Mouse (Mus musculus) forebrain, embryonic 13.5 days (tissue): ENCODE data around the gene Cuedc1. TPM values are rescaled to one million over a fixed set of nuclear protein-coding genes. Genes with fewer than 3 reads are reported as not detected.
A peak's percentile ranks its signal among the peaks of the same experiment; 100 is the strongest.
"Not testable (repeated sequence)": the region's sequence is repeated elsewhere in the genome, so short reads cannot be mapped to it uniquely, and the experiment has no call there.

Experiments
- ATAC-seq: fragments of 200-750 bp; cut with Nextera tagmentation; 2 replicates; pipeline ENCODE4 v1.8.0; 2017
- H3K27ac ChIP-seq: fragments of 300-500 bp; sonication (generic); 2 replicates; pipeline ENCODE4 v1.5.1; 2015; ENCODE audit warnings: inconsistent platforms, mild to moderate bottlenecking, moderate library complexity
- H3K27me3 ChIP-seq: fragments of 300-500 bp; sonication (generic); 2 replicates; pipeline ENCODE4 v1.6.1; 2015; ENCODE audit warnings: mild to moderate bottlenecking, inconsistent platforms
- H3K36me3 ChIP-seq: fragments of 300-500 bp; sonication (generic); 2 replicates; pipeline ENCODE4 v1.6.1; 2015; ENCODE audit warnings: mild to moderate bottlenecking, inconsistent platforms; ENCODE audit not compliant: poor library complexity, severe bottlenecking
- H3K4me1 ChIP-seq: fragments of 300-500 bp; sonication (generic); 2 replicates; pipeline ENCODE4 v1.6.1; 2015; ENCODE audit warnings: inconsistent platforms
- H3K4me2 ChIP-seq: fragments of 300-500 bp; sonication (generic); 2 replicates; pipeline ENCODE4 v1.6.1; 2015; ENCODE audit warnings: inconsistent platforms, mild to moderate bottlenecking, moderate library complexity
- H3K4me3 ChIP-seq: fragments of 300-500 bp; sonication (generic); 2 replicates; pipeline ENCODE4 v1.5.1; 2015; ENCODE audit warnings: mild to moderate bottlenecking, inconsistent platforms
- H3K9ac ChIP-seq: fragments of 300-500 bp; sonication (generic); 2 replicates; pipeline ENCODE4 v1.6.1; 2015; ENCODE audit warnings: mild to moderate bottlenecking, inconsistent platforms
- H3K9me3 ChIP-seq: fragments of 300-500 bp; sonication (generic); replicated peaks from 2 replicates; pipeline ENCODE4 v1.6.1; 2016; ENCODE audit warnings: inconsistent platforms
- WGBS: fragments of 180-500 bp; shearing (Covaris S2); methylation state at CpG from one replicate; pipeline ENCODE4 v1.1.7; 2015; 5-methylcytosine and 5-hydroxymethylcytosine counted together
- polyA plus RNA-seq: library from polyadenylated mRNA; unstranded; fragments of >200 nt; fragmentation: Nextera tagmentation; extraction: Ambion mirVana; gene quantifications from 2 replicates; pipeline ENCODE4 v1.2.1, GENCODE M21; 2015

The Cuedc1 gene
- polyA plus RNA-seq, 1 experiment from 2014 or later: 37.4 TPM

- Histone ChIP-seq H3K9me3 (no peaks in the 10 kb centered on the region), H3K4me3 (no peak overlapping the region), H3K27me3 (peaks cover 11% of the 10 kb centered on the region), H3K9ac (peak overlapping the region; percentile 60; the same call in 1 of the 2 replicates), H3K4me1 (peaks cover 22% of the 10 kb centered on the region), H3K36me3 (peaks cover 36% of the 10 kb centered on the region), H3K27ac (peak overlapping the region; percentile 54; the same call in 1 of the 2 replicates), H3K4me2 (peak overlapping the region; percentile 49)
- no peak for ATAC-seq
- WGBS: 44% methylated on average over 2 of the region's 2 CpGs
Measured at GRCm38 (mm10) chr11:88186947-88187243, 89.0 kb downstream of the Cuedc1 start.

- H3K27ac ChIP-seq: peak overlapping the region; percentile 54; the same call in 1 of the 2 replicates
- H3K9ac ChIP-seq: peak overlapping the region; percentile 60
- peaks cover 34% of the 10 kb centered on the region for H3K36me3 ChIP-seq
- H3K9me3 ChIP-seq: no peaks in the 10 kb centered on the region
- peak overlapping the region; percentile 12; the same call in 1 of the 2 replicates for H3K4me3 ChIP-seq
- H3K4me1 ChIP-seq: peaks cover 24% of the 10 kb centered on the region
- WGBS: 14% methylated on average over 25 of the region's 25 CpGs
- peak overlapping the region; percentile 49 for H3K4me2 ChIP-seq
- peak; percentile 96 for ATAC-seq
- H3K27me3 ChIP-seq: peaks cover 17% of the 10 kb centered on the region
Measured at GRCm38 (mm10) chr11:88187417-88188133, 89.7 kb downstream of the Cuedc1 start.

- H3K9me3 ChIP-seq: no peaks in the 10 kb centered on the region
- no peak overlapping the region for H3K4me2 ChIP-seq
- H3K4me3 ChIP-seq: no peak overlapping the region
- WGBS: 65% methylated on average over 8 of the region's 8 CpGs
- H3K36me3 ChIP-seq: peaks cover 28% of the 10 kb centered on the region
- no peak overlapping the region for H3K9ac ChIP-seq
- no peak overlapping the region for H3K27ac ChIP-seq
- peaks cover 24% of the 10 kb centered on the region for H3K27me3 ChIP-seq
- no peak for ATAC-seq
- peaks cover 28% of the 10 kb centered on the region for H3K4me1 ChIP-seq
Measured at GRCm38 (mm10) chr11:88188216-88188615, 90.4 kb downstream of the Cuedc1 start.

GRCm38 (mm10) chr11:88188635-88189034 lies 90.8 kb downstream of the Cuedc1 start:
- peaks cover 24% of the 10 kb centered on the region for H3K36me3 ChIP-seq
- no peak overlapping the region for H3K4me2 ChIP-seq
- 94% methylated on average over 7 of the region's 7 CpGs for WGBS
- H3K9ac ChIP-seq: no peak overlapping the region
- peaks cover 33% of the 10 kb centered on the region for H3K4me1 ChIP-seq
- ATAC-seq: no peak
- no peak overlapping the region for H3K4me3 ChIP-seq
- H3K9me3 ChIP-seq: no peaks in the 10 kb centered on the region
- no peak overlapping the region for H3K27ac ChIP-seq
- peaks cover 28% of the 10 kb centered on the region for H3K27me3 ChIP-seq

GRCm38 (mm10) chr11:88192595-88192994 lies 94.7 kb downstream of the Cuedc1 start:
- WGBS: 6% methylated on average over 4 of the region's 4 CpGs

GRCm38 (mm10) chr11:88193098-88193823 lies 95.4 kb downstream of the Cuedc1 start:
- 0 out of 2 replicates have a peak overlapping the region, but pooled peaks have one; percentile 1 for H3K4me3 ChIP-seq
- H3K9ac ChIP-seq: peak overlapping the region; percentile 28
- H3K4me2 ChIP-seq: peak overlapping the region; percentile 30

More at GRCm38 (mm10) chr11:88192595-88192994, 94.7 kb downstream of the Cuedc1 start:
- Histone ChIP-seq H3K4me2 (no peak overlapping the region), H3K27ac (no peak overlapping the region), H3K9ac (no peak overlapping the region), H3K27me3 (peaks cover 41% of the 10 kb centered on the region), H3K9me3 (no peaks in the 10 kb centered on the region), H3K4me3 (no peak overlapping the region), H3K4me1 (peaks cover 28% of the 10 kb centered on the region), H3K36me3 (peaks cover 10% of the 10 kb centered on the region; the same call in 1 of the 2 replicates)
- ATAC-seq: no peak

GRCm38 (mm10) chr11:88193824-88194696 lies 96.2 kb downstream of the Cuedc1 start:
- H3K4me3 ChIP-seq: no peak overlapping the region
- no peak for ATAC-seq
- WGBS: 8% methylated on average over 29 of the region's 29 CpGs

More at GRCm38 (mm10) chr11:88193098-88193823, 95.4 kb downstream of the Cuedc1 start:
- Histone ChIP-seq H3K9me3 (no peaks in the 10 kb centered on the region), H3K4me1 (peaks cover 29% of the 10 kb centered on the region), H3K27me3 (peaks cover 41% of the 10 kb centered on the region), H3K27ac (no peak overlapping the region), H3K36me3 (peaks cover 10% of the 10 kb centered on the region; the same call in 1 of the 2 replicates)
- ATAC-seq: no peak
- 8% methylated on average over 34 of the region's 34 CpGs for WGBS

GRCm38 (mm10) chr11:88195699-88196098 lies 97.8 kb downstream of the Cuedc1 start:
- WGBS: 90% methylated on average over 3 of the region's 3 CpGs
- not testable (repeated sequence) for H3K9ac ChIP-seq, ATAC-seq, H3K36me3 ChIP-seq, H3K4me3 ChIP-seq, H3K9me3 ChIP-seq, H3K27ac ChIP-seq, H3K4me2 ChIP-seq
- H3K4me1 ChIP-seq: peaks cover 33% of the 10 kb centered on the region
- peaks cover 41% of the 10 kb centered on the region for H3K27me3 ChIP-seq

More at GRCm38 (mm10) chr11:88193824-88194696, 96.2 kb downstream of the Cuedc1 start:
- H3K4me2 ChIP-seq: peak overlapping the region; percentile 30
- H3K27ac ChIP-seq: no peak overlapping the region
- H3K27me3 ChIP-seq: peaks cover 41% of the 10 kb centered on the region
- H3K36me3 ChIP-seq: peaks cover 7% of the 10 kb centered on the region; the same call in 1 of the 2 replicates
- peak overlapping the region; percentile 28 for H3K9ac ChIP-seq
- H3K4me1 ChIP-seq: peaks cover 33% of the 10 kb centered on the region
- H3K9me3 ChIP-seq: no peaks in the 10 kb centered on the region

- H3K4me2 ChIP-seq: no peak overlapping the region
- WGBS: 3% methylated on average over 2 of the region's 2 CpGs
- H3K4me1 ChIP-seq: peaks cover 33% of the 10 kb centered on the region
- H3K4me3 ChIP-seq: no peak overlapping the region
- H3K27ac ChIP-seq: no peak overlapping the region
- no peaks in the 10 kb centered on the region for H3K36me3 ChIP-seq
- H3K9me3 ChIP-seq: no peaks in the 10 kb centered on the region
- ATAC-seq: peak; percentile 60; the same call in 1 of the 2 replicates
- H3K27me3 ChIP-seq: peaks cover 27% of the 10 kb centered on the region
- 0 out of 2 replicates have a peak overlapping the region, but pooled peaks have one; percentile 26 for H3K9ac ChIP-seq
Measured at GRCm38 (mm10) chr11:88197153-88197576, 99.3 kb downstream of the Cuedc1 start.

GRCm38 (mm10) chr11:88198223-88198622 lies 100.4 kb downstream of the Cuedc1 start:
- ATAC-seq: no peak
- H3K9me3 ChIP-seq: no peaks in the 10 kb centered on the region

GRCm38 (mm10) chr11:88201172-88201571 lies 103.3 kb downstream of the Cuedc1 start:
- ATAC-seq: no peak
- H3K27ac ChIP-seq: no peak overlapping the region
- WGBS: 78% methylated on average over 2 of the region's 2 CpGs
- H3K9me3 ChIP-seq: no peaks in the 10 kb centered on the region
- no peaks in the 10 kb centered on the region for H3K27me3 ChIP-seq
- peaks cover 36% of the 10 kb centered on the region for H3K4me1 ChIP-seq
- no peaks in the 10 kb centered on the region for H3K36me3 ChIP-seq
- H3K4me2 ChIP-seq: no peak overlapping the region
- no peak overlapping the region for H3K4me3 ChIP-seq
- H3K9ac ChIP-seq: no peak overlapping the region

More at GRCm38 (mm10) chr11:88198223-88198622, 100.4 kb downstream of the Cuedc1 start:
- no peak overlapping the region for H3K27ac ChIP-seq
- H3K27me3 ChIP-seq: peaks cover 17% of the 10 kb centered on the region
- 20% methylated on average over 4 of the region's 4 CpGs for WGBS
- no peak overlapping the region for H3K4me3 ChIP-seq
- H3K4me2 ChIP-seq: no peak overlapping the region
- no peak overlapping the region for H3K9ac ChIP-seq
- no peaks in the 10 kb centered on the region for H3K36me3 ChIP-seq
- peaks cover 31% of the 10 kb centered on the region for H3K4me1 ChIP-seq
